ENCODE assay signal across 8 mouse cellular contexts in the genomic region with DNA sequence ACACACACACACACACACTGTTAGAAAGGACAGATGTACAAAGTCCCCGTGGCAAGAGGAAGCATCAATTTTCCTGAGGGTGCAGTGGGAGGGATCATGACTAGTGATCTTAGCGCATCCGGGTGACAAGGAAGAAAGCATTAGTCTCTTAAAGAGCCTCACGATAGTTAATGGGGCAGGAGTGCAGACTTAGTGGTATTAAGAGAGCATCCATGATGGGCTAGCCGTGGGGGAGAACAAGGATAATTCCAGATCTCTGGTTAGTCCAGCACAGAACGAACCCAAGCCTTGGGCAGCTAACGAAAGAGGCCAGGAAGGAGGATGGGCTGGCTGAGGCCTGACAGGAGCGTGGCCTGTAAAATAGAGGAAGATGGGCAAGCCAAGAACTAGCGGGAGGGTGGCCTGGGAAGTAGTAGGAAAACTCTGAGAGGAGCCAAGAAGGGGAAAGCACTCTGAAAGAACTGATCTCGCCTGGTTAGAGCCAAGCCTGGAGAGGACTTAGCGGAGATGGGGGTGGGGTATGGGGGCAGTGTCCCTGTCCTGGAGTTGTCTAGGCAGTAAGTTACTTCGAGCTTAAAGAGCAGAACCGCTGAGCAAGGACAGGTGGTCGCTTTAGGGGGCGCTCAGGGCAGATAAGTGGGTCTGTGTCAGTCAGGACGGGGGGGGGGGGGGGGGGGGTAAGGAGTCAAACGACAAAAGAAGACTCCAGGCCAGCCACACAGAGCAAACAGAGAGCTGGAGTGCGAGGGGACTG. TPM values are rescaled to one million over a fixed set of nuclear protein-coding genes. Genes with fewer than 3 reads are reported as not detected.
A peak's percentile ranks its signal among the peaks of the same experiment; 100 is the strongest.
DNase-seq lines count a peak whose midpoint lies in the region; ATAC-seq lines count a peak whose summit lies in the region.

A gene (plus strand): TSS at position 182 of the 754 bp plus-strand sequence.

- WGBS in embryonic facial prominence, embryonic 12.5 days: 13% methylated on average over 17 of the region's 18 CpGs
- WGBS in heart, embryonic 16.5 days: 20% methylated on average over 17 of the region's 18 CpGs
- 12% methylated on average over 17 of the region's 18 CpGs for WGBS in lung, embryonic 16.5 days
- WGBS in stomach, embryonic 15.5 days: 15% methylated on average over 18 of the region's 18 CpGs

- H3K27ac ChIP-seq in embryonic facial prominence, embryonic 12.5 days: peak within 1 kb of the TSS; percentile 91
- peak within 1 kb of the TSS; percentile 90 for H3K27ac ChIP-seq in heart, embryonic 16.5 days (ENCODE audit: low read length)
- peak within 1 kb of the TSS; percentile 89 for H3K27ac ChIP-seq in lung, embryonic 16.5 days (ENCODE audit: low read length)
- H3K27ac ChIP-seq in stomach, embryonic 15.5 days: peak within 1 kb of the TSS; percentile 90

- H3K9ac ChIP-seq in embryonic facial prominence, embryonic 12.5 days: peak within 1 kb of the TSS; percentile 83
- H3K9ac ChIP-seq in heart, embryonic 16.5 days (ENCODE audit: low read length): peak within 1 kb of the TSS; percentile 96
- H3K9ac ChIP-seq in lung, embryonic 16.5 days (ENCODE audit: low read length): peak within 1 kb of the TSS; percentile 80
- H3K9ac ChIP-seq in stomach, embryonic 15.5 days: peak within 1 kb of the TSS; percentile 81; the same call in 1 of the 2 replicates

- H3K36me3 ChIP-seq in embryonic facial prominence, embryonic 12.5 days: peaks cover 8% of the 10 kb centered on the region; the same call in 1 of the 2 replicates
- H3K36me3 ChIP-seq in heart, embryonic 16.5 days (ENCODE audit: control insufficient read depth, insufficient read depth): no peaks in the 10 kb centered on the region
- H3K36me3 ChIP-seq in lung, embryonic 16.5 days (ENCODE audit: control insufficient read depth, insufficient read depth, low read length): no peaks in the 10 kb centered on the region
- H3K36me3 ChIP-seq in stomach, embryonic 15.5 days: no peaks in the 10 kb centered on the region

- no peaks in the 10 kb centered on the region for H3K9me3 ChIP-seq in embryonic facial prominence, embryonic 12.5 days
- H3K9me3 ChIP-seq in heart, embryonic 16.5 days (replicated peaks; ENCODE audit: control insufficient read depth, low read length): no peaks in the 10 kb centered on the region
- no peaks in the 10 kb centered on the region; the same call in 1 of the 2 replicates for H3K9me3 ChIP-seq in lung, embryonic 16.5 days (ENCODE audit: control insufficient read depth, low read length)
- H3K9me3 ChIP-seq in stomach, embryonic 15.5 days: no peaks in the 10 kb centered on the region

- ATAC-seq in embryonic facial prominence, embryonic 12.5 days (ENCODE audit: insufficient number of reproducible peaks, insufficient read depth, low FRiP score, low TSS enrichment): no peak
- ATAC-seq in heart, embryonic 16.5 days (replicated peaks; ENCODE audit: extremely low read depth, insufficient read depth, low FRiP score): no peak
- no peak for ATAC-seq in lung, embryonic 16.5 days (ENCODE audit: low read depth)
- ATAC-seq in stomach, embryonic 15.5 days (ENCODE audit: insufficient read depth, low FRiP score, low read depth): no peak

- peak within 1 kb of the TSS; percentile 73 for H3K4me2 ChIP-seq in embryonic facial prominence, embryonic 12.5 days (replicated peaks)
- peak within 1 kb of the TSS; percentile 91 for H3K4me2 ChIP-seq in heart, embryonic 16.5 days (ENCODE audit: low read depth, low read length)
- peak within 1 kb of the TSS; percentile 81 for H3K4me2 ChIP-seq in lung, embryonic 16.5 days (ENCODE audit: low read depth, low read length)
- peak within 1 kb of the TSS; percentile 80 for H3K4me2 ChIP-seq in stomach, embryonic 15.5 days

- peaks cover 12% of the 10 kb centered on the region; the same call in 1 of the 2 replicates for H3K4me1 ChIP-seq in embryonic facial prominence, embryonic 12.5 days
- peaks cover 18% of the 10 kb centered on the region for H3K4me1 ChIP-seq in heart, embryonic 16.5 days (ENCODE audit: control insufficient read depth, insufficient read depth, low read length)
- peaks cover 17% of the 10 kb centered on the region for H3K4me1 ChIP-seq in lung, embryonic 16.5 days (replicated peaks; ENCODE audit: control insufficient read depth, insufficient read depth, low read length)
- peaks cover 15% of the 10 kb centered on the region; the same call in 1 of the 2 replicates for H3K4me1 ChIP-seq in stomach, embryonic 15.5 days

- no peaks in the 10 kb centered on the region for H3K27me3 ChIP-seq in embryonic facial prominence, embryonic 12.5 days
- H3K27me3 ChIP-seq in heart, embryonic 16.5 days (ENCODE audit: control insufficient read depth, insufficient read depth, low read length): no peaks in the 10 kb centered on the region
- no peaks in the 10 kb centered on the region for H3K27me3 ChIP-seq in lung, embryonic 16.5 days (ENCODE audit: control insufficient read depth, insufficient read depth, low read depth, low read length)
- H3K27me3 ChIP-seq in stomach, embryonic 15.5 days (replicated peaks): no peaks in the 10 kb centered on the region

- DNase-seq in A20 (ENCODE audit: low read depth, low spot score) (peak; percentile 11), ES-CJ7 (ENCODE audit: low read depth, low spot score) (peak; percentile 33)
- peak; percentile 26 to 61 for DNase-seq in kidney, postnatal 25 days
- DNase-seq in right cerebral cortex, postnatal 14 days: no peak

- peak within 1 kb of the TSS; percentile 71 for H3K4me3 ChIP-seq in embryonic facial prominence, embryonic 12.5 days
- H3K4me3 ChIP-seq in heart, embryonic 16.5 days (ENCODE audit: low read length): peak within 1 kb of the TSS; percentile 76
- peak within 1 kb of the TSS; percentile 63 for H3K4me3 ChIP-seq in lung, embryonic 16.5 days (ENCODE audit: low read length)
- peak within 1 kb of the TSS; percentile 72 for H3K4me3 ChIP-seq in stomach, embryonic 15.5 days (replicated peaks)

RNA-seq across cellular contexts. Expression of the gene that starts here (rescaled TPM):
- 168 and 173 TPM in 2 replicates for polyA plus RNA-seq in embryonic facial prominence, embryonic 12.5 days (2016; fragmentation: Nextera tagmentation; extraction: Ambion mirVana)
- 81.8 and 83.9 TPM in 2 replicates for polyA plus RNA-seq in heart, embryonic 16.5 days (2015; fragmentation: Nextera tagmentation; extraction: Ambion mirVana)
- polyA plus RNA-seq in lung, embryonic 16.5 days (2015; fragmentation: Nextera tagmentation; extraction: Ambion mirVana): 133 and 142 TPM in 2 replicates
- 121 and 122 TPM in 2 replicates for polyA plus RNA-seq in stomach, embryonic 15.5 days (2015; fragmentation: Nextera tagmentation; extraction: Ambion mirVana)
